Mouse (Mus musculus) left cerebral cortex, postnatal 10 days (tissue): Measurements from ENCODE around the gene Wfdc18. TPM values are rescaled to one million over a fixed set of nuclear protein-coding genes. Genes with fewer than 3 reads are reported as not detected.

ENCODE experiments used
- DNase-seq, 2 experiments: peaks; one replicate each; pipeline ENCODE4 v3.0.0; 2021 to 2022; ENCODE audit warnings: low spot score in 2 of 2, mixed read lengths in 1 of 2; ENCODE audit errors: extremely low spot score in 1 of 2
- intact Hi-C: fragments of 180-260 bp; cut with DNase I; formaldehyde crosslinking; loops from one replicate; pipeline ENCODE4 v1.15.1; 2025
- total RNA-seq, 2 experiments: library from RNA; stranded (reverse); gene quantifications; 2 replicates each; pipeline ENCODE4 v1.2.3; 2021

Wfdc18 gene
- 1 to 10 TPM in 1 of 2 experiments, under 1 TPM in 1; 0.75 to 1.3 TPM for total RNA-seq

DNA sequence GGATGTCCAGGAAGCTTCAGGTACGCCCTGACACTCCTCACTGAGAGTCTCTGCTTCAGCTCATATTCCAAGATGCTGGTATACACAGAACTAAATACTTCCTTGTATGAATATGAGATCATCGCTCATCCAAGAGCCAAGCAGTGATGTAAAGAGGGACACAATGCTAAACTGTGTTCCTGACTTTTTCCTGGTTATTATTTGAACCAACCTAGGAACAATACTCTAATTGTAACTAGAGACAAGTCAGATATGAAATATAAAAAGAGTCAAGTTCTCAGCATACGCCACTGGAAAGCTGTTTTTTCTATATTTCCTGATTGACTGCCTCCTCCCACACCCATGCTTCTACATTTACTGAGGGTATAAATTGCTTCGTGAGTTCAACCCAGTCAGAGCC is at the start of gene Wfdc18:
Gene Wfdc18 (plus strand): TSS at position 301 of the 400 bp plus-strand sequence.
- intact Hi-C loops = no loop called here
- no peak for DNase-seq

DNA sequence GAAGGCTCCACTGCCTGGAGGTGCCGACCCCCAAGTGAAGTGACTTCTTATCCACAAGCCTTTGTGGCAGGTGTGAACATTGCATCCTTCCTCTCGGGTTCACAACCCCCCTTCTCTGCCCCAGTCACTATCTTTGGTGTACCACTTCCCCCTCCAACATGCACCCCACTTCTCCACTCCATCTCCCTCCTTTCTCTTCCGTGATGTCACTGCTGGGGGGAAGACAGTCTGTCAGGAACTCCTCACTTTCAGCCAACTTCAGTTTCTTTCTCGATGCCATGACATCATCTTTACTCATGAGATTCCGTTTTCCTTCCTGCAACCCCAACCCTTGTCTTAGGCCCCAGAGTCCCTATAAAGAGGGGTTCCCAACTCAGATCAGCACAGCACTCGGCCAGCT is 46.6 kb upstream of the Wfdc18 start, which contains the start of gene Ccl4:
Gene Ccl4 (plus strand): TSS at position 381 of the 400 bp plus-strand sequence.
- intact Hi-C loops = no loop called here

DNA sequence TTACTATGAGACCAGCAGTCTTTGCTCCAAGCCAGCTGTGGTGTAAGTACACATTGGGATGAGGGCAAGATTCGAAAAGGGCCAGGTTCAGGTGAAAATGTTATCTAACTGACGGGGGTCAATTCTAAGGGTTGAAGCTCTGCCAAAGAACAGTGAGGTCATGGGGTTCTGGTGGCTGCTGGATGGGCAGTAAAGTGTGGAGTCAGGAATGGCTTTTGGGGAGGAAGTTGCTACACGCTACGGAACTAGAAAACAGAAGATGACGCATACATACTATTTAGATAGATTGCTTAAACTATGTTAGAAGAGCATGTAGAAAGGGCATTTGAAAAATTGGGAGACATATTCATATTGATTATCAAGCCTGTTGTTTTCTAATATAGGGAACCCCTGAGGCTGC is 45.3 kb upstream of the Wfdc18 start:
- intact Hi-C loops = no loop called here
- DNase-seq = no peak

More for the DNA sequence above, 46.6 kb upstream of the Wfdc18 start, which contains the start of gene Ccl4:
- DNase-seq = no peak

DNA sequence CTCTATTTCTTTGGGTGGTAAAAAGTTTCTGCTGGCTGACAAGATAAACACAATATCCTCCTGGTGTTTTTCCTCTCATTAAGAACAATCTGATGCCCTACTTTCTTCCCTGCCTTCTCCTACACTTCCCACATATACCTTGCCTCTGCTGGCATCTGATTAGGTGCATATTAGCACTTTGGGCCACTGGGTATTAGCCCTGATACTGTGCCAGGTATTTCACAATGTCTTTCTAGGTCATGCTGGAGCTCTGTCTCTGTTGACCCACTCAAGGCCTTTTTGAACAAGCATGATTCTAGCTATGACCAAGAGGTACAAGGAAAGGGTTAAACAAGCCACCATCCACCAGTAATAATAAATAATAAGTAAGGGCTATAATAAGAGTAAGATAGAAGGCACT is 37.1 kb upstream of the Wfdc18 start:
- DNase-seq = no peak
- intact Hi-C loops = no loop called here

DNA sequence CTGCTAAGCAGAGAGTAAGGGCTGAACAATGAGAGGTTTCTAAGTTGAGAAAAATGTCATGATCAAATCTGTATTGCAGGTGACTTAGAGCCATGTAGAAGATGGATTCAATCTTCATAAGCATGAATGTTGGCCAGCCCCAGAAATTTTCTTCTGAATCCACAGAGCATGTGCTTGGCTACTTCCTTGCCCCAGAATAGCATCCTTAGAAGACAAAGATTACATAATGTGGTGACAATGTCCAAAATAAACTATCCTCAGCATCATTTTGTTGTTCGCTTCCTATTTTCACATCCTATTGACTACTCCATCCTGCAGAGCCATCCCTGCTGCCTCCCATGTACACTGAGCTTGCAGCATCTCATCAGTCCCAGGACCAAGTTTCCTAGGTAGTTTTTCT is 33.1 kb upstream of the Wfdc18 start:
- DNase-seq = no peak
- intact Hi-C loops = loop anchor here (2.0 kb wide), 1 partner anchor 21 kb away; no protein-coding TSS in a partner anchor

DNA sequence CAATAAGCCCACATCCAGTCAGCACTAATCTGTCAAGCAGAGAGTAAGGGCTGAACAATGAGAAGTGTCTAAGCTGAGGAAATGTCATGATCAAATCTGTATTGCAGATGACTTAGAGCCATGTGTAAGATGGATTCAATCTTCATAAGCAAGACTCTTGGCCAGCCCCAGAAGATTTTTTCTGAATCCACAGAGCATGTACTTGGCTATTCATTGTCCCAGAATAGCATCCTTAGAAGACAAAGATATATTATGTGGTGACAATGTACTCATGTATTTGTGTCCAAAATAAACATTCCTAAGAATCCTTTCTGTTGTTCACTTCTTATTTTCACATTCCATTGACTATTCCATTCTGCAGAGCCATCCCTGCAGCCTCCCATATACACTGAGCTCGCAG is 18.9 kb upstream of the Wfdc18 start:
- DNase-seq = no peak

DNA sequence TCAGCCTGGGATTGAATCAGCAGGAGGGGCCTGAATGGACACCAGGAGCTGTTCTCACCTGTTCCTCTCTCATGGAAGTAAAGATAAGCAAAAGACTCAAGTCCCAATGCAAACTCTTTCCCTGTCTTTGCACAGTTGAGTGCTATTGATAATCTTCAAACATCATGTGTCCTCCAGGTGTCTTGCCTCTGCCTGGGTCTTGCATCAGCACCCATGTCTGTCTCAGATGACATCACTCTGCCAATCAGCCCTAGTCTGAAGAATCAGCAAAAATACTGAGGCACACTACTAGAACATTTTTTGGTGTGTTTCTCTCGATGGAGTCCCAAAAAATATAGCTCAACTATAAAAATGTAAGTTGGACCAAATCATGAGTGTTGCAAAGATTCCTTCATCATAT is 16.8 kb upstream of the Wfdc18 start:
- intact Hi-C loops = no loop called here
- DNase-seq = no peak

More for the DNA sequence above, 18.9 kb upstream of the Wfdc18 start:
- intact Hi-C loops = no loop called here

DNA sequence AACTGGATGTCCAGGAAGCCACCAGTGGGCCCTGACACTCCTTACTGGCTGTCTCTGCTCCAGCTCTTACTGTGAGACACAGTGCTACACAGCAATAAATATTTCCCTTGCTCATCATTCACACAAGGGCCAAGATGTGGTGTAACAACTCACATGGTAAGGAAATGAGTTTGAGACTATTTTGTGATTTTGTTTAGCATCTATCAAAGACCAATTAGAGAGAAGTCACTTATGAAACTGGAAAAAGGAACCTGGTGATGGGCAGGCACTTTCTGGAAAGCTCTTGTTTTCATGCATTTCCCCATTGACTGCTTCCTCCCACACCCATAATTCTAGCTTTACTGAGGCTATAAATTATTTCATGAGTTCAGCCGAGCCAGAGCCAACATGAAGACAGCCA is 5.1 kb upstream of the Wfdc18 start, which contains the start of gene Wfdc17:
Gene Wfdc17 (plus strand): TSS at position 287 of the 400 bp plus-strand sequence.
- DNase-seq = no peak
- intact Hi-C loops = loop anchor here (1.0 to 5.0 kb wide), 2 partner anchors 16 to 51 kb away; no protein-coding TSS in a partner anchor

DNA sequence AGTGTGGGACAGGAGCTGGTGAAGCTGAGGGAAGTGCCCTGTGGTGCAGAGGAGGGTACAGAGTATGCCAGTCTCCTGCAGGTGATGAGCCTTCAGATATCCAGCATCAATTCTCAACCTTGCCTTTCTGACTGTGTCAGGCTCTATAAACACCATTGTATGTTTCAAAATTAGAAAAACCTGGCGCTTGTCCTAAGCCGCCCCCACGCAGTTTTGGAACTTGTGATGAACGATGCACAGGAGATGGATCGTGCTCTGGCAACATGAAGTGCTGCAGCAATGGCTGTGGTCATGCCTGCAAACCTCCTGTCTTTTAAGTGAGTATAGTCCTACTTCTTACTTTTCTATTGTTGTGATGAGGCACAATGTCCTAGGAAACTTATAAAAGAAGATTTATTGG is 868 bp downstream of the Wfdc18 start:
- intact Hi-C loops = no loop called here
- DNase-seq = no peak

DNA sequence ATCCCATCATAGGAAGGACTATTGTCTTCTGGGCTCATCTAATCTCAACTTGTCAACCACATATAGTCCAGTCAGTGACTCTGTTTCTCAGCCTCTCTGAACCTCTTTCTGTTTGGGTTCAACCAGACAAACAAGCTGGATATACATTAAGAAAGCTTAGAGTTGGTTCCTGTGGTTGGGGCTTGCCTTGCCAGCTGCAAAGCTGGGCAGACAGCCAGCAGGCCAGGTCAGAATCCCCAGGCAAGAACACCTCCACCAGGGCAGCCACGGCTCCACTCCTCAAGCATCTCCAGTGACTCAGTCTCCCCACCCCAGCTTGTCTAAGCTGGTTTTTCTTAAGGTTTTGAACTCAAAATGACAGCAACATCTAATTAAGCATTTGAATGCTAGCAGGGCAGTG is 3.9 kb downstream of the Wfdc18 start:
- DNase-seq = no peak
- intact Hi-C loops = no loop called here

DNA sequence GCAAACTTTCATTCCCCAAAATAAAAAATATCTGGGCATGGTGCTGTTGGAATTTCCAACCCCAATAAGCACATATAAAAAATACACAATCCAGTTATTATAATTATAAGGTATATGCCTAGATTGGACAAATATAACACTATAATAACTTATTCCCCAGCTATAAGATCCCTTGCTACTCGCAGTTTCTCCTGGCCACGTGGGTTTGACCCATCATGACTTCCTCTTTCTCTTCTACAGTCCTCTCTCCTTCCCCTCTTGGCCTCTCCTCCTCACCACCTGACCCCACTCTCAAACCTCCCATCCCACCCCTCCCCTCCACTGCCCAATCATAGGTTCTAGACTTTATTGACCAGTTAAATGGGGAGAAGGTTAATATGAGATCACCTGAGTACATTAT is 5.1 kb downstream of the Wfdc18 start:
- no peak for DNase-seq
- intact Hi-C loops = no loop called here

DNA sequence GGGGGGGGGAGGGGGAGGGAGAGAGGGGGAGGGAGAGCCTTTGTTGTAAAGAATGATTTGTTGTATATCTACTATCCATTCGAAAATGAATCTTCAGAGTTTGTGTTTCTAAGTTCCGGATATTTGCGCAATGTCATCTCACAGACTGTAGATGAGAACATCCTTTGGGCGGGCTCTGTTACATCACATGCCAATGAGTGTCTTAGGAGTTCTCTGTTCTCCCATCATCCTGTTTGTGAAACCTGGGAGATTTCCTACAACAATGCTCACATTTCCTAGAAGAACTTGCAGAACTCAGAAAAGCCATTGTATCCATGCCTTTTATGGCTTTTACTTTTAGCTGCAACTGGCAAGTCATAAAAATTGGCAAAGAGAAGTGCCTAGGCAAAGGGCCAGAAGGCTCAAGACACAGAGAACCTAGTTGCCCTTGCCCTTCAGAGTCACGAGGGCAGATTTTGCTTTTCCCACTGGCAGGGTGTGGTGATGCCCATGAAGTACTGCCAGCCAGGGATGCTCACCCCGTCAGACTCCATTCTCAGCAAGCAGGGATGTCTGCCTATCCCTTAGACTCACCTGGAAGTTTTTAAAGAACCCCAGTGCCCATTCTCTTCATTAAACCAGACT is 8.3 kb downstream of the Wfdc18 start:
- no peak for DNase-seq
- intact Hi-C loops = no loop called here

DNA sequence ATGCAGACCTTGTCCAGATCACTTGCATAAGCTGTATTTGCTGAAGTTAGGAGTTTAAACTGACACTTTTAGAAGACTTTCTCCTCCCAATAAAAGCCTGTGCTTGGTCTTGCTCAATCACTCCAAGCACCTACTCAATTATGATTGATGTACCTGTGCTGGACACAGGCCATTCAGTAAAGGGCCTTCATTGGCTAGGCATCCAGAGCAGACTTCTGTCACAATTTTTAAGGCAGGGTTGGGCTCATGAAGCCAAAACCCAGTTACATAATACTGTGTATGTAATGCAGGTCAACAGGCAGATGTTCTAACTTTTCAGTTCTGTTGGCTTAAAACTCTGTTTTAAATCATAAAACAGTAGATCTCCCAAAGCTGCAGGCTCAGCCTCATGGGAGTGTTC is 12.0 kb downstream of the Wfdc18 start:
- no peak for DNase-seq

DNA sequence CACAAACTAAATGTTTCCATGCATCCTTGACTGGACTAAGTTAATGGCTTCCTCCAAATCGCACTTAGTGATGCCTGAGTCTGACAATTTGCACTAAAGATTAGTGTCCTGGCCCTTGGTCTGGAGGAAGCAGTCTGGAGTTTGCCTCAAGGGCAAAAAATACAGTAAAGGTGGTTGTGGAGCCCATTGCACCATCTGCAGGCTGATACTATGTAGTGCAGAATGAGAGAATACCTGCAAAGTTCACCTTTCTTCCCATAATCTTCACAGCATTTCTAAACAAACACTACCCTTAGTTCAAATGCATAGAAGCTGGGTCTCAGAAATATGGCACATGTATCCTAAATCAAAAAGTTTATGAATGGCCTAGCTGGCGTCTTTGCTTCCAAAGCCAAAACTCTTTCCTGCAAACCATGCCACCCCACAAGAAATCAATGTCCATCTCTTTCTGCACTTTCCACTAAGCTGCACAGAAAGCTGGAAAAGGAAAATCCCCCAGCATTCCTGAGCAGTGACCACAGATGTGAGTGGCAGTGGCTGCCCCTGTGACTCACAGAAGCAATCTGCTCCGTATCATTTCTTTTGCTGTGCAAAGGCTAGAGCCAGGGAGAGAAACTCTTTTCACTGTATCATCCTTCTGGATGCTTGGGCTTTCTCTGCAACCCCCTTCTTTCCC is 20.1 kb downstream of the Wfdc18 start:
- intact Hi-C loops = no loop called here
- DNase-seq = no peak

More for the DNA sequence above, 12.0 kb downstream of the Wfdc18 start:
- intact Hi-C loops = no loop called here

DNA sequence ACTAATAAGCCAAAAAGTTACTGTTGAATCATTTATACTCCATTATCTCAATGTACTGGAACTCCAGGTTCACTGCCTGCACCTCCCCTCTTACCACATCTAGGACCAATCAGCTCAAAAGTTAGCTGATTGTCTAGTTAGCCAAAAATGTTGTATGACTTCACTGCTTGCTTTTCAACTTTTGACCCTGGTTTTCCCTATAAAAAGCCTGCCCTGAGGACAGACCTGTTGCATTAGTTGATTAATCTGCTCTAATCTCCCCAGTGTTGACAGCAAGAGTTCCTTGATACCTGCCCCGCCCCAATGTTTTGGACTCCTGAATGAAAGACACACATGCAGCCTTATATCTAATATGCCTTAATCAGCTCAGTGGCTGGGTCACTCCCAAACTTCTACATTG is 22.3 kb downstream of the Wfdc18 start:
- no peak for DNase-seq
- intact Hi-C loops = no loop called here

DNA sequence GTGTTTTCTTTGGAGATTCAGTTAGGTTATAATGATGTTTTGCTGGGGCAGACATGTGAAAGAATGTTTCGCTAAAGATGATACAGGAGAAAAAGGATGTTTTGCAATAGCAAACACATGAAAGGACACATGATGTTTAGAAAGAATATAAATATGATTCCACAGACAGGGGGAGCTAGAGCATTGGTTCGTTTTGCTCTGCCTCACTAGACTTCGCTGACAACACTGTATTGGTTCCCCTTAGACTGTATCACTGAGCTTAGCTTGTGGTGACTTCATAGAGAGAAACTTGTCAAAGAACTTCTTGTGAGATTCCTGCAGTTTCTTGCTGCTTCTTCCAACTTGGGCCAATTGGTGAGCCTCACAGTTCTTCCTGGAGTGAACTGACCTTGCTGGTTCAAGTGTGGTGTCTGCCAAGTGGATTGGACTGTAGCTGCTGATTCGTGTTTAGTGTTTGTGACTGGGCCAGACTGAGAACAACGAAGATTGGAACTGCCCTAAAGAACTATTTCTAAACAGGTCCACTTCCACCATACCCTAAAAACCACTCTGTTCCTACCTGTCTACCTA is 24.3 kb downstream of the Wfdc18 start:
- no peak for DNase-seq
- intact Hi-C loops = no loop called here

DNA sequence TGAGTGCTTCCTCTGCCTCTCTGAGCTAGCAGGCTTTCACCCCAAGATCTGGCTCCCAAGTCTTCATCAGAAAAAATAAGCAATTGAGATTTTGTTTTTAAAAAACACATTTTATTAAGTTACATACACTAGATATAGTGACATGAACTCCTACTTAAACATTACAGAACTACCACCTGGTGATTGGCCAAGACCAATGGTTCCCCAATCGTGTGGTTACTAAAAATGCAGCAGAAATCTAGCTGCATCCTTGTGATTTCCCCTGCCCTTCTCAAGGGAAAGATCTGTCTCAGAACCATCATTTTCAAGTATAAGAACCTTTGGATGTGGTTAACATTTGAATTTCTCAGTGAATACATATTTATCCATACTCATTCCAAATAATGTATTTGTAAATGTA is 25.4 kb downstream of the Wfdc18 start:
- DNase-seq = no peak
- intact Hi-C loops = no loop called here

DNA sequence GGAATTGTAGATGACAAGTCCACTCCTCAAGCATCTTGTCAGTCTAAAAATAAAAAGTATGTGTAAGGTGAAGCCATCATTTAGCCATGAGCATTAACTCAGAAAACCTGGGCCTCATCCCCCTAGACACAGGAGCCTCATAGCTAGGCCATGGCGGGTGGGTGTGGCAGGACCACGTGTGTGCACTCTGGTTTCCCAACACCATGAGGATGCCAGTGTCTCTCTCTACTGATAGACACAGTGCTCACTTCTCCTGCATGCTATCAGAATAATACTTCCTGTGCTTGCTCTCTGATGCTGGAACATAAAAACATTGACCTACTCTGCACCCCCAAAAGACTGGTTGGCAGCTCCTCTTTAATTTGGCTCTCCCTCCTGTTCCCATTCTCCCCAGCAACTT is 27.1 kb downstream of the Wfdc18 start:
- intact Hi-C loops = no loop called here
- DNase-seq = no peak

DNA sequence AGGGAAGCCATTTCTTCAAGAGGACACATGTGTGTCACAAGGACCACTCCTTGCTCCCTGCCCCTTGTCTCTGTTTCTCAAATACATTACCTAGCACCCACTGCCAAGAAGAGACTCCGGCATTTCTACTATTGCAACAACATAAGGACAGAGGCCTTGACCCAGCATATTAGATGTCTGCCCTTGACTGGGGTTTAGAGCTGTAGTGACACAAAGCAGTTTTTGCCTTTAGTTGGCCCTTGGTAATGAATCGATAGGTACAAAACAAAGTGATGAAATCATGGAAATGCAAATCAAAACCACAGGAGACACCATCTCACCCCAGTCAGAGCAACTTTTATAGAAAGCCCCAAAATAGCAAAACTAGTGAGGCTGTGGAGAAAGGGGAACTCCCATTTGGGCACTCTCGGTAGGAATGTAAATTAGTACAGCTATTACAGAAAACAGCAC is 28.3 kb downstream of the Wfdc18 start:
- intact Hi-C loops = no loop called here
- DNase-seq = no peak

DNA sequence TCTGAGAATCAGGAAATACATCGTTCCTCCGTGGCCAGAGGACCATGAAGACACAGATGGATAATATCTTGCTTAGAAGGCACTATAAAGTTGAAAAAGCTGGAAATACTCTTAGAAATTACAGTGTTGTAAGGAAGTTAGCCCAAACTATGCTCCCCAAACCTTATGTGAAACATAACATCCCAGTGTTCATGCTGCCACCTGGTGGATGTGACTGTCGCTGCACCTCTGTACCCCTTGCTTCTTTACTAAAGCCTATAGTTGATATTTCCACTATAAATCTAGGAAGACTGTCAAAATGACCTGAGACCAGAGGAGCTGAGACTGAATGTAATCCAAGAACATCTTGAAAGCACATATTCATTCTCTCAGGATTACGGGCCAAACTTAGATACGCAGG is 30.4 kb downstream of the Wfdc18 start:
- DNase-seq = peak; percentile 78 to 79
- intact Hi-C loops = loop anchor here (2.0 kb wide), 1 partner anchor 182 kb away; no protein-coding TSS in a partner anchor
